Mouse (Mus musculus): ENCODE measurements around the gene Gm45716.

- TF ChIP-seq CTCF (IDR thresholded peaks at IDR 0.05; ENCODE audit: low read depth, low read length) (no peak), POLR2A (IDR thresholded peaks at IDR 0.05; ENCODE audit: borderline replicate concordance, low read depth, low read length) (no peak)
Measured at GRCm38 (mm10) chr11:90146086-90146860, 41.2 kb upstream of the Gm45716 start.

Data from bone marrow macrophage, adult 2 months (primary cell).